Mouse (Mus musculus): ENCODE results near the gene Serinc2. TPM values are rescaled to one million over a fixed set of nuclear protein-coding genes. Genes with fewer than 3 reads are reported as not detected.
A peak's percentile ranks its signal among the peaks of the same experiment; 100 is the strongest.

Serinc2 gene
- polyA plus RNA-seq, 1 experiment: 37.7 TPM

- Histone ChIP-seq H3K79me3 (ENCODE audit: low read depth) (no peaks in the 10 kb centered on the region), H3K4me3 (ENCODE audit: insufficient read depth, poor library complexity, severe bottlenecking) (no peak overlapping the region), H3K79me2 (ENCODE audit: control insufficient read depth, insufficient read depth) (no peaks in the 10 kb centered on the region), H3K36me3 (ENCODE audit: control insufficient read depth, insufficient read depth) (no peaks in the 10 kb centered on the region), H3K27me3 (ENCODE audit: control insufficient read depth, insufficient read depth, insufficient read length) (no peaks in the 10 kb centered on the region), H3ac (ENCODE audit: control insufficient read depth, insufficient read length, low read depth) (no peak overlapping the region)
- TF ChIP-seq CTCF (IDR thresholded peaks at IDR 0.05; ENCODE audit: control insufficient read depth, insufficient read depth, insufficient read length) (peak; percentile 83), MYOG (IDR thresholded peaks at IDR 0.05; ENCODE audit: control insufficient read depth, extremely low read depth, insufficient read length) (no peak), FOSL1 (IDR thresholded peaks at IDR 0.05; ENCODE audit: insufficient read depth, low read length, poor library complexity, severe bottlenecking) (no peak)
Measured at GRCm38 (mm10) chr4:130292271-130292670, 13.3 kb upstream of the Serinc2 start.

- TF ChIP-seq CTCF (IDR thresholded peaks at IDR 0.05; ENCODE audit: control insufficient read depth, insufficient read depth, insufficient read length) (no peak), CEBPB (IDR thresholded peaks at IDR 0.05; ENCODE audit: low read depth) (no peak), MYOD1 (IDR thresholded peaks at IDR 0.05; ENCODE audit: control insufficient read depth, insufficient read length, low read depth) (no peak), MAX (IDR thresholded peaks at IDR 0.05) (no peak), USF1 (IDR thresholded peaks at IDR 0.05; ENCODE audit: low read depth) (no peak), MYOG (IDR thresholded peaks at IDR 0.05; ENCODE audit: control insufficient read depth, extremely low read depth, insufficient read length) (no peak), FOSL1 (IDR thresholded peaks at IDR 0.05; ENCODE audit: insufficient read depth, low read length, poor library complexity, severe bottlenecking) (no peak)
- H3K79me2 ChIP-seq (ENCODE audit: control insufficient read depth, insufficient read depth): no peaks in the 10 kb centered on the region
- no peak overlapping the region for H3K4me3 ChIP-seq (ENCODE audit: insufficient read depth, poor library complexity, severe bottlenecking)
- H3K27me3 ChIP-seq (ENCODE audit: control insufficient read depth, insufficient read depth, insufficient read length): no peaks in the 10 kb centered on the region
- no peaks in the 10 kb centered on the region for H3K36me3 ChIP-seq (ENCODE audit: control insufficient read depth, insufficient read depth)
- no peaks in the 10 kb centered on the region for H3K79me3 ChIP-seq (ENCODE audit: low read depth)
- H3ac ChIP-seq (ENCODE audit: control insufficient read depth, insufficient read length, low read depth): no peak overlapping the region
Measured at GRCm38 (mm10) chr4:130289824-130290223, 10.8 kb upstream of the Serinc2 start.

GRCm38 (mm10) chr4:130286531-130286930 is 7.5 kb upstream of the Serinc2 start:
- Histone ChIP-seq H3K4me3 (ENCODE audit: insufficient read depth, poor library complexity, severe bottlenecking) (no peak overlapping the region), H3K79me2 (ENCODE audit: control insufficient read depth, insufficient read depth) (no peaks in the 10 kb centered on the region), H3K27me3 (ENCODE audit: control insufficient read depth, insufficient read depth, insufficient read length) (no peaks in the 10 kb centered on the region), H3K79me3 (ENCODE audit: low read depth) (no peaks in the 10 kb centered on the region), H3K36me3 (ENCODE audit: control insufficient read depth, insufficient read depth) (no peaks in the 10 kb centered on the region), H3ac (ENCODE audit: control insufficient read depth, insufficient read length, low read depth) (no peak overlapping the region)
- TF ChIP-seq CEBPB (IDR thresholded peaks at IDR 0.05; ENCODE audit: low read depth): no peak
- TF ChIP-seq USF1 (IDR thresholded peaks at IDR 0.05; ENCODE audit: low read depth): no peak
- no peak for TF ChIP-seq MYOD1 (IDR thresholded peaks at IDR 0.05; ENCODE audit: control insufficient read depth, insufficient read length, low read depth)
- no peak for TF ChIP-seq CTCF (IDR thresholded peaks at IDR 0.05; ENCODE audit: control insufficient read depth, insufficient read depth, insufficient read length)
- TF ChIP-seq MYOG (IDR thresholded peaks at IDR 0.05; ENCODE audit: control insufficient read depth, extremely low read depth, insufficient read length): no peak
- no peak for TF ChIP-seq MAX (IDR thresholded peaks at IDR 0.05)
- TF ChIP-seq FOSL1 (IDR thresholded peaks at IDR 0.05; ENCODE audit: insufficient read depth, low read length, poor library complexity, severe bottlenecking): no peak

- H3K4me3 ChIP-seq (ENCODE audit: insufficient read depth, poor library complexity, severe bottlenecking): no peak overlapping the region
- no peak overlapping the region for H3ac ChIP-seq (ENCODE audit: control insufficient read depth, insufficient read length, low read depth)
- TF ChIP-seq MYOD1 (IDR thresholded peaks at IDR 0.05; ENCODE audit: control insufficient read depth, insufficient read length, low read depth): no peak
- TF ChIP-seq MYOG (IDR thresholded peaks at IDR 0.05; ENCODE audit: control insufficient read depth, extremely low read depth, insufficient read length): no peak
- no peak for TF ChIP-seq CEBPB (IDR thresholded peaks at IDR 0.05; ENCODE audit: low read depth)
- no peak for TF ChIP-seq MAX (IDR thresholded peaks at IDR 0.05)
- no peak for TF ChIP-seq CTCF (IDR thresholded peaks at IDR 0.05; ENCODE audit: control insufficient read depth, insufficient read depth, insufficient read length)
- TF ChIP-seq USF1 (IDR thresholded peaks at IDR 0.05; ENCODE audit: low read depth): no peak
- H3K27me3 ChIP-seq (ENCODE audit: control insufficient read depth, insufficient read depth, insufficient read length): no peaks in the 10 kb centered on the region
- H3K79me3 ChIP-seq (ENCODE audit: low read depth): no peaks in the 10 kb centered on the region
- no peaks in the 10 kb centered on the region for H3K79me2 ChIP-seq (ENCODE audit: control insufficient read depth, insufficient read depth)
- H3K36me3 ChIP-seq (ENCODE audit: control insufficient read depth, insufficient read depth): no peaks in the 10 kb centered on the region
Measured at GRCm38 (mm10) chr4:130283826-130284225, 4.8 kb upstream of the Serinc2 start.

- H3K79me2 ChIP-seq (ENCODE audit: control insufficient read depth, insufficient read depth): no peaks in the 10 kb centered on the region
- H3K79me3 ChIP-seq (ENCODE audit: low read depth): no peaks in the 10 kb centered on the region
- no peak overlapping the region for H3ac ChIP-seq (ENCODE audit: control insufficient read depth, insufficient read length, low read depth)
- H3K27me3 ChIP-seq (ENCODE audit: control insufficient read depth, insufficient read depth, insufficient read length): no peaks in the 10 kb centered on the region
- no peak overlapping the region for H3K4me3 ChIP-seq (ENCODE audit: insufficient read depth, poor library complexity, severe bottlenecking)
- TF ChIP-seq CTCF (IDR thresholded peaks at IDR 0.05; ENCODE audit: control insufficient read depth, insufficient read depth, insufficient read length) (no peak), MYOD1 (IDR thresholded peaks at IDR 0.05; ENCODE audit: control insufficient read depth, insufficient read length, low read depth) (peak; percentile 87)
- no peaks in the 10 kb centered on the region for H3K36me3 ChIP-seq (ENCODE audit: control insufficient read depth, insufficient read depth)
Measured at GRCm38 (mm10) chr4:130282856-130283255, 3.9 kb upstream of the Serinc2 start.

- TF ChIP-seq CTCF (IDR thresholded peaks at IDR 0.05; ENCODE audit: control insufficient read depth, insufficient read depth, insufficient read length) (no peak), USF1 (IDR thresholded peaks at IDR 0.05; ENCODE audit: low read depth) (no peak), MAX (IDR thresholded peaks at IDR 0.05) (no peak), CEBPB (IDR thresholded peaks at IDR 0.05; ENCODE audit: low read depth) (no peak), MYOG (IDR thresholded peaks at IDR 0.05; ENCODE audit: control insufficient read depth, extremely low read depth, insufficient read length) (no peak), FOSL1 (IDR thresholded peaks at IDR 0.05; ENCODE audit: insufficient read depth, low read length, poor library complexity, severe bottlenecking) (no peak), MYOD1 (IDR thresholded peaks at IDR 0.05; ENCODE audit: control insufficient read depth, insufficient read length, low read depth) (no peak)
- H3K79me2 ChIP-seq (ENCODE audit: control insufficient read depth, insufficient read depth): peaks cover 7% of the 10 kb centered on the region
- no peaks in the 10 kb centered on the region for H3K36me3 ChIP-seq (ENCODE audit: control insufficient read depth, insufficient read depth)
- no peak overlapping the region for H3ac ChIP-seq (ENCODE audit: control insufficient read depth, insufficient read length, low read depth)
- H3K4me3 ChIP-seq (ENCODE audit: insufficient read depth, poor library complexity, severe bottlenecking): no peak overlapping the region
- H3K27me3 ChIP-seq (ENCODE audit: control insufficient read depth, insufficient read depth, insufficient read length): no peaks in the 10 kb centered on the region
- peaks cover 3% of the 10 kb centered on the region for H3K79me3 ChIP-seq (ENCODE audit: low read depth)
Measured at GRCm38 (mm10) chr4:130276573-130277176, 2.3 kb downstream of the Serinc2 start.

Data from C2C12 (cell line).